Mouse (Mus musculus): Measurements from ENCODE around the gene Ctdspl. TPM values are rescaled to one million over a fixed set of nuclear protein-coding genes. Genes with fewer than 3 reads are reported as not detected.

Gene Ctdspl
- polyA plus RNA-seq, 1 experiment = 33.7 TPM

GRCm38 (mm10) chr9:119088148-119088801, 162.0 kb downstream of the Ctdspl start:
- peak; percentile 39 to 81 for DNase-seq (ENCODE audit: extremely low spot score in 1 of 2, low spot score in 1 of 2)

DNA sequence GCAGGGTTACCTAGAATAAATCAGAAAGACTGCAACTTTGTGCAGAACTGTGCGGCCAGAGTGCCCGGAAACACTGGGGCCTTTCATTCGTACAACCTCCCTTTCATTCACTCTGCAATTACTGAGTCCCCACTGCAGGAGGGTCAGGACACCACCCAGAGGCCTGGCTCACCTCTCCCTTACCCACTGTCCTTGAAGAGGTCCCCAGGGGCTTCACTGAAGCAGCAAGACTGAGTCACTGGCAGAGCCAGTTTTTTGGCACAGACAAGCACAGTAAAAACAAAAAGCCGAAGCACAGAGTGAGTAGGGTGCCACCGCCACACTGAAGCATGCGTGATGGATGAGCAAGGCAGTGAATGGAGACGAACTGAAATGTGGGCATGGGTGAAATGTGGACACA, 163.2 kb downstream of the Ctdspl start:
- no peak for DNase-seq (ENCODE audit: extremely low spot score in 1 of 2, low spot score in 1 of 2)

GRCm38 (mm10) chr9:119090462-119090861, 164.2 kb downstream of the Ctdspl start:
- DNase-seq (ENCODE audit: extremely low spot score in 1 of 2, low spot score in 1 of 2) = no peak

GRCm38 (mm10) chr9:119091581-119092310, 165.5 kb downstream of the Ctdspl start:
- no peak for DNase-seq (ENCODE audit: extremely low spot score in 1 of 2, low spot score in 1 of 2)

DNA sequence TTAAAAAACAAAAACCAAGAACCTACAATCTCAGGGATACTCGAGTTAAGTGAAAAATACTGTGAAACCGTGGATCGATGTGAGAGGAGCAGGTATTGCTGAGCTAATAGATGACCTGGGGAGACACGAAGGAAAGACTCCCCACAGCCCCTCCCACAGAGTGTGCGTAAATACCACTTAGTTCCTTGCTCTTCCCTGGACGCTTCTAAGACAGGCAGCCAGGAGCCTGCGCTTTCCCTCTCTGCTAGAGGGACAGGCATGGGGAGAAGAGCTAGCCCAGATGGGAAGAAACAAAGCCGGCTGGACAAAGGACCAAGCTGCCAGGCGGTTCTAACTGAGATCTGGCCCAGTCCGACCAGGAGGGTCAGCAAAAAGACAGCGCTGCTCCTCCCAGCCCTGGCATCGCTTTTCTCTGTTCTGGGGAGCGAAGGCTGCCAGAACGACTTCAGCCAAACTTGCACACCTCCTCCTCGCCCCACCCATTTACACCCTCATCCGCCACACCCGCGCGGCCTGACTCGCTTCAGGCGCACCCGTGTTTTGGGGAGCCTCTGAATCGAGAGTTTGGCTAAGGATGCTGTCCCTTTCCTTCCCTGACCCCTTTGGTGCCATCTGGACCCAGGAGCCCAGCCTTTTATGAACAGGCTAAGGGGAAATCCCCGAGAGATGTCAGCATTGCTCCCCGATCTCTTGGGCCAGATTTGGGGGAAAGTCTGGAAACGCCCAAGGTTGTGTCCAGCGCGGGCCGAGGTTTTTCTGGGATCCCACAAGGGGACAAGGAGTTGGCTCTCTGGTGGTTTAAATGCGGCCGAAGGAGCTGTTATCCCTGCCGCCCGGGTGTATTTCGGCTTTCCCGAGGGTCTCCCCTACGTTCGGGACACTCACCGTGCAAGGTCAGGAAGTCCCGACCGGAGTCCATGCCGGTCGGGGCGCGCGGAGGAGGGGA, 166.5 kb downstream of the Ctdspl start:
- DNase-seq (ENCODE audit: extremely low spot score in 1 of 2, low spot score in 1 of 2) = peak in 1 of 2 experiments; percentile 65

Other genes starting within 250 kb of the Ctdspl start
- gene Vill, start 126.3 kb downstream of the Ctdspl start, polyA plus RNA-seq (2012; rRNA removed) = 9.1 and 10.1 TPM in 2 replicates
- gene Plcd1, start 167.0 kb downstream of the Ctdspl start, polyA plus RNA-seq (2012; rRNA removed) = 15.9 and 18.4 TPM in 2 replicates
- 3.5 and 4.6 TPM in 2 replicates for gene Dlec1, start 176.0 kb downstream of the Ctdspl start, polyA plus RNA-seq (2012; rRNA removed)
- 0.80 and 1.7 TPM in 2 replicates for gene Acaa1b, start 230.6 kb downstream of the Ctdspl start, polyA plus RNA-seq (2012; rRNA removed)
- gene Gm47289, start 232.7 kb downstream of the Ctdspl start, polyA plus RNA-seq (2012; rRNA removed) = not detected in 2 replicates

Data from frontal cortex, adult 2 months (tissue).